Mouse (Mus musculus): Measurements from ENCODE around the gene Foxn3.

- no peak for TF ChIP-seq CTCF (IDR thresholded peaks at IDR 0.05; ENCODE audit: borderline replicate concordance, control insufficient read depth, extremely low read depth, insufficient read depth, low read length, poor library complexity)
- no peak for TF ChIP-seq POLR2A (IDR thresholded peaks at IDR 0.05; ENCODE audit: control insufficient read depth, extremely low read depth, insufficient read depth, low read length, poor library complexity)
These were observed 211.2 kb downstream of the Foxn3 start for GRCm38 (mm10) chr12:99352136-99352535.

Data from thymus, adult 2 months (tissue).